10 mouse cellular contexts compared by ENCODE assay signal in genomic region chr7:83809060-83809459, GRCm38 (mm10). TPM values are rescaled to one million over a fixed set of nuclear protein-coding genes. Genes with fewer than 3 reads are reported as not detected.
DNase-seq lines count a peak whose midpoint lies in the region; ATAC-seq and TF ChIP-seq lines count a peak whose summit lies in the region.
"Had no signal": no experiment of that assay in that cellular context is flagged by ENCODE, and none has a peak within 500 bp of the region (broad histone marks: within the 10 kb centered on the region; RNA-seq: fewer than 3 reads in every experiment).

No protein-coding gene starts in this region.

- H3K79me2 ChIP-seq in heart, adult 2 months (replicated peaks; ENCODE audit: control insufficient read depth, insufficient read depth, low read length) = no peaks in the 10 kb centered on the region

- peak; percentile 23 for DNase-seq in embryo, embryonic 11 days
- no peak for DNase-seq in embryo, embryonic 9.5 days (ENCODE audit: extremely low spot score)
- DNase-seq in heart, adult 2 months = peak; percentile 68 to 80
- DNase-seq in kidney, postnatal 10 days = peak; percentile 68
- DNase-seq in lung, adult 18-20 months = peak; percentile 51 to 57
- no peak for DNase-seq in liver, postnatal 0 days

- peak; percentile 16; the same call in 1 of the 2 replicates for TF ChIP-seq CTCF in heart, adult 2 months (IDR thresholded peaks at IDR 0.05)
- no peak for TF ChIP-seq CTCF in liver, postnatal 0 days (IDR thresholded peaks at IDR 0.05; ENCODE audit: low read depth)

- TF ChIP-seq POLR2A in heart, adult 2 months (IDR thresholded peaks at IDR 0.05; ENCODE audit: insufficient read depth, low read depth, low read length) = no peak; the same call in 1 of the 2 replicates

- H3K9ac ChIP-seq in heart, adult 2 months (ENCODE audit: low read depth, low read length) = no peak overlapping the region
- no peak overlapping the region for H3K9ac ChIP-seq in liver, postnatal 0 days (replicated peaks)
- H3K9ac ChIP-seq: embryonic facial prominence, embryonic 13.5 days had no signal

- no peak for ATAC-seq in inflammation-experienced regulatory T-cells, adult 6 months
- no peak for ATAC-seq in liver, postnatal 0 days

- intact Hi-C loops in heart, adult 2 months (cut with DNase I) = no loop called here

- H3K9me3 ChIP-seq in liver, postnatal 0 days (ENCODE audit: low read length) = no peaks in the 10 kb centered on the region
- H3K9me3 ChIP-seq: embryonic facial prominence, embryonic 13.5 days had no signal

- peaks cover 21% of the 10 kb centered on the region for H3K4me1 ChIP-seq in brown adipose tissue, adult 24 weeks (ENCODE audit: control insufficient read depth, insufficient read depth, insufficient read length, low read length)
- peaks cover 17% of the 10 kb centered on the region for H3K4me1 ChIP-seq in heart, adult 2 months (ENCODE audit: control insufficient read depth, insufficient read depth, low read length)
- H3K4me1 ChIP-seq in liver, postnatal 0 days (ENCODE audit: insufficient read depth) = peaks cover 18% of the 10 kb centered on the region

- no peaks in the 10 kb centered on the region; the same call in 1 of the 2 replicates for H3K36me3 ChIP-seq in heart, adult 2 months (ENCODE audit: control insufficient read depth, insufficient read depth, low read length)
- no peaks in the 10 kb centered on the region for H3K36me3 ChIP-seq in liver, postnatal 0 days (replicated peaks; ENCODE audit: insufficient read depth, low read length)
- H3K36me3 ChIP-seq: embryonic facial prominence, embryonic 13.5 days had no signal

- no peak overlapping the region for H3K4me2 ChIP-seq in liver, postnatal 0 days (ENCODE audit: low read depth, low read length)

- H3K27ac ChIP-seq in brown adipose tissue, adult 24 weeks (replicated peaks; ENCODE audit: low read depth, low read length) = peak overlapping the region; percentile 69
- H3K27ac ChIP-seq in heart, adult 2 months = peak overlapping the region; percentile 62
- no peak overlapping the region for H3K27ac ChIP-seq in liver, postnatal 0 days (ENCODE audit: low read depth)

- H3K27me3 ChIP-seq in heart, adult 2 months (ENCODE audit: control insufficient read depth, insufficient read depth, low read length) = no peaks in the 10 kb centered on the region
- H3K27me3 ChIP-seq in liver, postnatal 0 days (ENCODE audit: insufficient read depth, low read length) = no peaks in the 10 kb centered on the region
- H3K27me3 ChIP-seq: embryonic facial prominence, embryonic 13.5 days had no signal

- H3K4me3 ChIP-seq in brown adipose tissue, adult 24 weeks (ENCODE audit: insufficient read depth, low read depth, low read length) = no peak overlapping the region
- no peak overlapping the region for H3K4me3 ChIP-seq in heart, adult 2 months
- H3K4me3 ChIP-seq in liver, postnatal 0 days (ENCODE audit: low read depth, low read length) = no peak overlapping the region
- H3K4me3 ChIP-seq: embryonic facial prominence, embryonic 13.5 days had no signal

- peak; percentile 92 for TF ChIP-seq EP300 in heart, adult 2 months (IDR thresholded peaks at IDR 0.05; ENCODE audit: insufficient read depth, low read depth, low read length)
- no peak for TF ChIP-seq EP300 in liver, postnatal 0 days (IDR thresholded peaks at IDR 0.05; ENCODE audit: low read depth)

- WGBS in heart, adult 2 months = 27% methylated on average over 6 of the region's 6 CpGs
- WGBS in liver, postnatal 0 days (ENCODE audit: insufficient replicate concordance) = 64% methylated on average over 6 of the region's 6 CpGs

RNA-seq across cellular contexts. Expression of gene Cfap161, which starts 14.4 kb away (rescaled TPM):
- 1.1 and 1.4 TPM in 2 replicates for polyA plus RNA-seq in brown adipose tissue, adult 24 weeks (2012; ENCODE audit: insufficient read depth, insufficient read length, missing spikeins)
- total RNA-seq in heart, adult 2 months (2021) = not detected
- 0.35 and 0.50 TPM in 2 replicates for polyA plus RNA-seq in heart, adult 2 months (2012; rRNA removed)
- polyA plus RNA-seq in inflammation-experienced regulatory T-cells, adult 6 months (2017; shearing (Covaris generic)) = not detected
- not detected in 2 replicates for polyA plus RNA-seq in liver, postnatal 0 days (2015; fragmentation: Nextera tagmentation; extraction: Ambion mirVana)
- polyA plus RNA-seq: liver, embryonic 16.5 days had no signal

Comparison
In these comparisons a context has a peak if more than half of its experiments do, and no peak if none do; other contexts are left out.
1. DNase-seq: peak in embryo, embryonic 11 days (single experiment), heart, adult 2 months (2 of 2), kidney, postnatal 10 days (single experiment) and lung, adult 18-20 months (2 of 2); none in embryo, embryonic 9.5 days (single experiment) and liver, postnatal 0 days (single experiment).